Mouse (Mus musculus) telencephalon, adult 2 months (tissue): Measurements from ENCODE around the gene Dhrs7.

Source experiments
- DNase-seq: peaks from one replicate; pipeline ENCODE4 v3.0.0-alpha.2; 2011; ENCODE audit warnings: low read depth, low spot score

Gene Dhrs7

DNA sequence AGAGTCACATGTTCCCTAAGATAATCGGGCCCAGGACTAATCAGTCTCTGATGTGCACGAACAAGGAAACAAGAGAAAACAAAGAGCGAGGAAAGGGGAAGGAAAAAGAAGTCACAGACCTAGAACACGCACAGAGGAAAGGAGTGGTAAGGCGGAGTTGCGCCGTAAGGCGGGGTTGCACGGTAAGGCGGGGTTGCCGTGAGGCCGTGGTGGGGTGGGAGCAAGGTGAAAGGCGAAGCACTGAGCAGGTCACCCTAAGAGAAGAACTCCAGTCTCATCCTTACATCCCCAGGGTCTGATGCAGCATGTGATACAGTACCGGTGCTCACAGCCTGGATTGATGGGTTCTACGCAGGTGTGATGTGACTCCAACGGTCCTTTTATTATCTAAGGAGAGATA, 8.9 kb downstream of the Dhrs7 start:
- DNase-seq, result no peak

DNA sequence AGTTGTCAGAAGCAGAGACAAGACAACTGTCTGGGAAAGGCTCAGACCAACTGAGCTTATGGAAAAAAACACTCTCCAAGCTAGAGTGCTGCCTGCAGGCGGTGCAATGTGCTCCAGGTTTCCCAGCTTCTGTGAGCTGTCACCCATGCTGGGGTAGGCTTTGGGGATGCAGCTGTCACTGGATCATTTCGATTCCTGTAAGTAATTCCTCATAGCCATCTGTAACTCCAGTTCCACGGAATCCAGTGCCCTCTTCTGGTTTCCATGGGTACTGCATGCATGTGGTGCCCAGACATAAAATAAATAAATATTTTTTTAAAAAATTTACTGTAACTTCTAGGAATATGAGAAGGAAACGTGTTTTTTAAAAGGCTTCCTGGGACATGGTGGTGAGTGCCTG, 10.0 kb downstream of the Dhrs7 start:
- peak; percentile 44 for DNase-seq

DNA sequence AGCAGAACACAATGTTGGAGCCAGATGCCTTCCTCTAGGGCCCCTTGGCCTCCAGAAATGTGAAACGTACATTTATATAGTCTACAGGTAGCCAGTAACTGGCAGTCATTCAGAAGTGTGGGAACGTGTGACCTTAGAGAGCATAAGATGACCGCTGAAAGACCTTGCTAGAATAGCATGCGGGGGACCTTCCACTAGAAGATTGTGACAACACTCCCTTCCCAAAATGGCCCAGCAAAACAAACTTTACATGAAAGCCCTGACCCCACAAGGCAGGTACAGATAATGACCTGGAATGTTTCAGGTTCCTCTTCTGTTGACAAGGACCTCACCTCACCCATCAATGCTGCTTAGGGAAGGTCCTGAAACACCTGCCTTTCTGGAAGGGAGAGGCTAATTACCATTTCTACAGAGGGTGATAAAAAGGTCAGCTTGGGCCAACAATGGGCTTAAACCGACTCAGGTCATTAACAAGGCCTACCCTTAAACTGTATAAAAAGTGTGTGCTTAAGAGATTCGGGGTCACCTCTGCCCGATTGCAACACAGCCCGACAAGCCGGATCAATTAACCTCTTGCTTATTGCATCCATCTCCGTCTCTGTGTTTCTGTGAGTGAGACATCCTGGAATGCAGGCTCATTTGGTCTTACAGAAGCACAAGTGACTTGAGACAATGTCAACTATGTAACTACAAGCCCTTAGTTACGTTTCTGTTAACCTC, 14.9 kb downstream of the Dhrs7 start, which contains the start of gene Gm4756:
Gene Gm4756 (minus strand): TSS at position 51 of the 720 bp plus-strand sequence.
- no peak for DNase-seq

DNA sequence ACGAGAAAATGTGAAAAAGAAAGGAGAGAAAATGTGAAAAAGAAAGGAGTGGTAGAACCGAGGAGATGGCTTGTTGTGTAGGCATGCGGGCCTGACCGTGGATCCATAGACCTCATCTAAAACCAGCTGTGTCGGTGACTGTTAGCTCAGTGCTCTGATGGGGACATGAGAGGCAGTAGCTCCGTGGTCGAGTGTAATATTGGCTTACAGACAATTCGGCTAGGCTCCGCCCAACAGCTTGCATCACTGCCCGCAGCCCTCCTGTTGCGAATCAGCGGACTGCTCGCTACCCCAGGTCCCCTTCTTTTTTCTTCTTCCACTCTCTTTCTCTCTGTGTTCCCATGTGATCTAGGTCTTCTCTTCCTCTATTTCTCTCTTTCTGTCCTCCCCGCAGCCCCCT, 15.8 kb downstream of the Dhrs7 start:
- no peak for DNase-seq

GRCm38 (mm10) chr12:72638025-72638424, 26.7 kb downstream of the Dhrs7 start:
- DNase-seq, result no peak

GRCm38 (mm10) chr12:72628751-72629150, 36.0 kb downstream of the Dhrs7 start:
- DNase-seq, result no peak

- DNase-seq, result no peak
Measured at GRCm38 (mm10) chr12:72622853-72623496, 41.7 kb downstream of the Dhrs7 start.

GRCm38 (mm10) chr12:72621441-72621840, 43.3 kb downstream of the Dhrs7 start:
- no peak for DNase-seq

- DNase-seq, result no peak
Measured at GRCm38 (mm10) chr12:72620856-72621255, 43.9 kb downstream of the Dhrs7 start.

DNA sequence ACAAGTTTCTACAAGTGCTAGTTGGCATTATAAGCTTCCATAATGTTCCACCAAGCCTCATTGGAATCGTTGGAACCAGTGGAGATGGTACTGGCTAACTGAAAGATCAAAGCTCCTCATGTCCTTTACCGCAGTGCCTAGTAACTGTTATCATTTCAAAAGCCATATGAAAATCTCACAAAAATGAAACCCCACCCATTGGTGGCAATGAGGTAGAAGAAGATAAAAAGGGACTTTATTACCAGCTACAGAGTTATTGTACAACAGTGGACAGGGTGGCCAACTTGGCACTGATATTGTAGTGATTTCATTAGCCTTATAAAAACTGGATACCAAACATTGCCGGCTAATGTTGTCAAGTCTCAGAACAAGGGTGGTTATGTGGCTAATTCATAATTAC, 52.7 kb downstream of the Dhrs7 start:
- DNase-seq, result no peak
